Mouse (Mus musculus): Measurements from ENCODE around the gene B4galnt3. TPM values are rescaled to one million over a fixed set of nuclear protein-coding genes. Genes with fewer than 3 reads are reported as not detected.

The B4galnt3 gene
- total and polyA plus RNA-seq, 2 experiments from 2014 or later, result 0.16 to 1.2 TPM

DNA sequence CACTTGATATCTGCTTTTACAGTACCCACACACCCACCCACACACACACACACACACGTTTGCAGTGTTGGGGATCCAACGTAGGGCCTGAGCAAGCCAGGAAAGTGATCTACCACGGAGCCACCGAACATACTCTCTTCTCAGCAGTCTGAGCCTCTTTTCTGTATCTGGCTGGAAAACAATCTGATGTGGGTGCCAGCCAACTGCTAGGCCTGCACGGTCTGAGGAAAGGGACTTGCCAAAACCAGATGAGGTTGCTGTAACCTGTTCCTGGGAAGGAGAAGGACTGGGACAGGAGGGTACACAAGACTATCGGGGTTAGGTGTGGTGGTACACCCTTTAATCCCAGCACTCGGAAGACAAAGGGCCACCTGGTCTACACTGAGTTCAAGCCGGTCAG, 51.1 kb downstream of the B4galnt3 start:
- Histone ChIP-seq H3K4me2 (ENCODE audit: low read depth) (no peak overlapping the region), H3K9me3 (ENCODE audit: low read length) (no peaks in the 10 kb centered on the region)
- 62% methylated on average over 8 of the region's 8 CpGs for WGBS

DNA sequence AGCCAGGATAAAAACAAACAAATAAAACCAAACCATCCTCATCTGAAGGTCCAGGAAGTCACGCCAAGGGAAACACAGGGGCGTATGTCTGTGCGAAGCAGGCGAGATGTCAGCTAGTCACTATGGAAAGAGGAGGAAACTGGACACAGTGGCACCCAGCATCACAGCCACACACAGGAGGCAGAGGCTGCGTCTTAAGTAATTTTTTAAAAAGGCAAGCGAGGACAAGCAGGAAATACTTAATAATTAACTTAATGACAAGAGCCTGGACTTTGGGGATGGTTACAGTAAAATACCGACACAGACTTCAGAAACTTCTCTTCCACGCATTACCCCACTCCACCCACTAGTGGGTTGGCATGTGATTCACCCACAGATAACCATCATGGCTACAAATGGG, 51.8 kb downstream of the B4galnt3 start:
- Histone ChIP-seq H3K9ac (no peak overlapping the region), H3K36me3 (ENCODE audit: insufficient read depth) (no peaks in the 10 kb centered on the region), H3K4me3 (ENCODE audit: low read depth, low read length) (no peak overlapping the region), H3K4me2 (ENCODE audit: low read depth) (no peak overlapping the region), H3K27ac (ENCODE audit: low read depth, low read length) (no peak overlapping the region), H3K9me3 (ENCODE audit: low read length) (no peaks in the 10 kb centered on the region), H3K4me1 (ENCODE audit: insufficient read depth) (no peaks in the 10 kb centered on the region), H3K27me3 (ENCODE audit: insufficient read depth, low read length) (no peaks in the 10 kb centered on the region)
- no peak for ATAC-seq
- DNase-seq, result no peak
- WGBS, result 84% methylated on average over 8 of the region's 8 CpGs
- no peak for TF ChIP-seq CTCF (IDR thresholded peaks at IDR 0.05; ENCODE audit: low read depth)

More for the DNA sequence above, 51.1 kb downstream of the B4galnt3 start:
- H3K27me3 ChIP-seq (ENCODE audit: insufficient read depth, low read length), result no peaks in the 10 kb centered on the region
- ATAC-seq (no peak), DNase-seq (no peak)
- no peak overlapping the region for H3K4me3 ChIP-seq (ENCODE audit: low read depth, low read length)
- H3K4me1 ChIP-seq (ENCODE audit: insufficient read depth), result no peaks in the 10 kb centered on the region
- no peak overlapping the region for H3K9ac ChIP-seq
- H3K36me3 ChIP-seq (ENCODE audit: insufficient read depth), result no peaks in the 10 kb centered on the region
- TF ChIP-seq CTCF (IDR thresholded peaks at IDR 0.05; ENCODE audit: low read depth), result no peak
- no peak overlapping the region for H3K27ac ChIP-seq (ENCODE audit: low read depth, low read length)

DNA sequence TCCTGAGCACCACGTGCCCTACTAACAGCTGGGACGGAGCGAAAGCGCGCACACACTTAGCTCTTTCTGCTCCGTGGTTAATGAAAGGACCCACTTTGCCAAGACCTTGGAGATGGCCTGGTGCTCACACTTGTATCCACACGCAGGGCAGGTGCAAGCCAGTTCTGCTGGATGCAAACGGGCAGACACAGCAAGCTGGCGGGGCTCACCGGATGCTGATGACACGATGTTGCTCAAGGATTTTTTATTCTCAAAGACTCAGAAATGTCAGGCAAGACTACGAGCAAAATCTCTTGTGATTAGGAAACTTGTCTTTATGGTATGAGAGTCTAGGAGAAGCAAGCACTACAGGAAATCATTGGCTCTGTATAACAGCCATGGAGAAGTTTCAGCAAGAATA, 52.9 kb downstream of the B4galnt3 start:
- Histone ChIP-seq H3K9me3 (ENCODE audit: low read length) (no peaks in the 10 kb centered on the region), H3K27me3 (ENCODE audit: insufficient read depth, low read length) (no peaks in the 10 kb centered on the region), H3K4me1 (ENCODE audit: insufficient read depth) (no peaks in the 10 kb centered on the region), H3K4me2 (ENCODE audit: low read depth) (no peak overlapping the region), H3K36me3 (ENCODE audit: insufficient read depth) (no peaks in the 10 kb centered on the region), H3K9ac (no peak overlapping the region), H3K4me3 (ENCODE audit: low read depth, low read length) (no peak overlapping the region), H3K27ac (ENCODE audit: low read depth, low read length) (no peak overlapping the region)
- 87% methylated on average over 12 of the region's 12 CpGs for WGBS
- no peak for DNase-seq
- TF ChIP-seq CTCF (IDR thresholded peaks at IDR 0.05; ENCODE audit: low read depth), result no peak
- ATAC-seq, result no peak

DNA sequence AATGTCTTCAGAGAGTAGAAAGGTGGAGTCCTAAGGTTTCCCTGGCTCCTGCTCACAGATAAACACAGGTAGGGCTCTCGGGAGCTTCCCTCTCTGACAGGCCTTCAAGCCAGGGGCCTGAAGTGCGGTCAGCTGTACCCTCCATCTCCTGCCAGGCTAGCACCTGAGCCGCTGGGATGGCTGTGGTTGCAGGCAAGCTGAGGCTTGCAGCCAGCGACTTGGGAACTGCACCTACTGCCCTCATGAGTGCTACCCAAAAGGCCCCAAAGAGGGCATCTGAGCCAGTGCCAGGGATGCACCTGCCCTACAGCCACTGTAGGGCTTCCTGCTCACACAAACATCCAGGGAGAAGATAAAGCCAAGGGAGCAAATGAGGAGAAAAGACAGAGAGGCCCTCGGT, 53.9 kb downstream of the B4galnt3 start:
- 88% methylated on average over 5 of the region's 5 CpGs for WGBS
- DNase-seq, result no peak
- ATAC-seq, result no peak

DNA sequence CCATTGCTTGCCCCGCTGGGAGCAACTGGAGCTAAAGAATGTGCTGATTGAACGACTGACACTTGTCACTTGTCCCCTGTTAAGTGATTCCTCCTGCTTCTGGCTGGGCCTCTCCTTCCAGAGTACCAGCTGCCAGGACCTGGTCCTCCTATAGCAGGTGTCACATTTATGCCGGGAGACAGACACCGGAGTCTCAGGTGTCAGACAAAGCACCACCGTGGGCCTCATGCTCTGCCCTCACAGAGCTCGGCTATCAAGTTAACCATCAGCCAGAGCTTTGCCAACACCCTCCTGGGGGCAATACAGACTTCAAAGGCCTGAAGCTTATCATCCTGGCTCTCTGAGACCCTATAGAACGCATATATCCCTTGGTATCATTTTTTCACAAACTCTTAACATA, 58.5 kb downstream of the B4galnt3 start:
- no peak for TF ChIP-seq CTCF (IDR thresholded peaks at IDR 0.05; ENCODE audit: low read depth)
- Histone ChIP-seq H3K4me3 (ENCODE audit: low read depth, low read length) (no peak overlapping the region), H3K27ac (ENCODE audit: low read depth, low read length) (no peak overlapping the region), H3K9me3 (ENCODE audit: low read length) (no peaks in the 10 kb centered on the region), H3K9ac (no peak overlapping the region), H3K27me3 (ENCODE audit: insufficient read depth, low read length) (no peaks in the 10 kb centered on the region), H3K4me1 (ENCODE audit: insufficient read depth) (no peaks in the 10 kb centered on the region), H3K4me2 (ENCODE audit: low read depth) (no peak overlapping the region), H3K36me3 (ENCODE audit: insufficient read depth) (no peaks in the 10 kb centered on the region)
- DNase-seq, result no peak
- WGBS, result 70% methylated on average over 7 of the region's 7 CpGs
- no peak for ATAC-seq

More for the DNA sequence above, 53.9 kb downstream of the B4galnt3 start:
- no peaks in the 10 kb centered on the region for H3K27me3 ChIP-seq (ENCODE audit: insufficient read depth, low read length)
- H3K9ac ChIP-seq, result no peak overlapping the region
- H3K4me2 ChIP-seq (ENCODE audit: low read depth), result no peak overlapping the region
- H3K36me3 ChIP-seq (ENCODE audit: insufficient read depth), result no peaks in the 10 kb centered on the region
- H3K9me3 ChIP-seq (ENCODE audit: low read length), result no peaks in the 10 kb centered on the region
- H3K4me1 ChIP-seq (ENCODE audit: insufficient read depth), result no peaks in the 10 kb centered on the region
- no peak for TF ChIP-seq CTCF (IDR thresholded peaks at IDR 0.05; ENCODE audit: low read depth)
- no peak overlapping the region for H3K27ac ChIP-seq (ENCODE audit: low read depth, low read length)
- H3K4me3 ChIP-seq (ENCODE audit: low read depth, low read length), result no peak overlapping the region

DNA sequence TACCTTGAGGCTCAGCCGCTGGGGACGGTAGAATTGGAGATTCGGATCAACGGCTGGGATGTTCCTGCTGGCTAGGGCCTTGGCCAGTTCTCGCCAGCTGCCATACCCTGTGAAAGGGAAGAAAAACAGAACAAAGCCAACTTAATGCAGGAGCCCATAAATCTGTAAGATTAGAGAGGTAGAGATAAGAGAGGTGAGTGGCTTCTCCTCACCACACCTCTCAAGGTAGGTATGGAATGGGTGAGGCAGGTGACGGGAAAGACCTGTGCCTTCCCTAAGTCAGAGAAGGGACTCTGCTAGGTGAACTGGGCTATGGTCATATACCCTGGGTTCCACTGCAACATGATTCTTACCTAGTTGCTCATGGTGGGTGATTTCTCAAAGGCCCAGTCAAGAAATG, 61.5 kb downstream of the B4galnt3 start:
- no peaks in the 10 kb centered on the region for H3K27me3 ChIP-seq (ENCODE audit: insufficient read depth, low read length)
- DNase-seq (no peak), ATAC-seq (no peak)
- no peak overlapping the region for H3K4me3 ChIP-seq (ENCODE audit: low read depth, low read length)
- TF ChIP-seq CTCF (IDR thresholded peaks at IDR 0.05; ENCODE audit: low read depth), result no peak
- H3K36me3 ChIP-seq (ENCODE audit: insufficient read depth), result no peaks in the 10 kb centered on the region
- H3K4me2 ChIP-seq (ENCODE audit: low read depth), result no peak overlapping the region
- WGBS, result 92% methylated on average over 6 of the region's 6 CpGs
- no peaks in the 10 kb centered on the region for H3K4me1 ChIP-seq (ENCODE audit: insufficient read depth)
- H3K27ac ChIP-seq (ENCODE audit: low read depth, low read length), result no peak overlapping the region
- H3K9me3 ChIP-seq (ENCODE audit: low read length), result no peaks in the 10 kb centered on the region
- no peak overlapping the region for H3K9ac ChIP-seq

DNA sequence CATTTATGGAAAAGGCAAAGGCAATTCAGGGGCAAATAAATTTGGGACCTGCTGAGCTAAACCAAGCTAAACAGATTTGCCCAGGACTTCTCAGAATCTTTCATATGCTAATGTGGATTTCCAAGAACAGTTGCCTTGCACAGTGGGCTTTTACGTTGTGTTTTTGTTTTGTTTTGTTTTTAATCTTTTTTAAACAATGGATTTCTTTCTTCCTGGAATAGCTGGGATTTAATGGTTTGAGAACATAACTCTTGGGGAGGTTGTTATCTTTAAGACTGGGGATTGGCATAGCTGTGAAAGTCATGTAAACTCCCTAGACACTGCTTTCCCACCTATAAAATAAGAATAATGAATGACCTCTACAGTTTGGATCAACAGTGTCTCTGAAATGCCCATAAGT, 63.9 kb downstream of the B4galnt3 start:
- Histone ChIP-seq H3K36me3 (ENCODE audit: insufficient read depth) (no peaks in the 10 kb centered on the region), H3K9me3 (ENCODE audit: low read length) (no peaks in the 10 kb centered on the region), H3K4me3 (ENCODE audit: low read depth, low read length) (no peak overlapping the region), H3K9ac (no peak overlapping the region), H3K27me3 (ENCODE audit: insufficient read depth, low read length) (no peaks in the 10 kb centered on the region), H3K27ac (ENCODE audit: low read depth, low read length) (no peak overlapping the region), H3K4me1 (ENCODE audit: insufficient read depth) (no peaks in the 10 kb centered on the region), H3K4me2 (ENCODE audit: low read depth) (no peak overlapping the region)
- no peak for TF ChIP-seq CTCF (IDR thresholded peaks at IDR 0.05; ENCODE audit: low read depth)
- no peak for DNase-seq
- WGBS, result 2% methylated on average over 1 of the region's 1 CpGs
- ATAC-seq, result no peak

DNA sequence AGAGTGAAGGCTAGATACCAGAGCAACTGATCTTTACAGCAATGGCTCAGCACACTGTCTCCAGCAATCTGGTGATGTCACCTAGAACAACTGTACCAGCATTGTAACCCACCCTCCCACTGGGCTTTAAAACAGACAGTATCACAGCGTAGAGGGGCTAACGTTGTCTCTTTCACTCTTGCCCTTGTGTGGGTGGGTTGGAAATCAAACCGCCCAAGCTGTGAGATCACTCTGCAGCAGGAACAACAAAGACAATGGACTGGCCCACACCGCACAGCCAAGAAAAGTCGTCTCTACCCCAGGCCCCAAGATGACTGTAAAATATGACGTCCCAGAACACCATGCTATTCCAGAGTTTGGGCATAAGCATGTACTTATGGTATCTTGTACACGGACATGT, 64.6 kb downstream of the B4galnt3 start:
- no peak for ATAC-seq
- no peak for DNase-seq
- Histone ChIP-seq H3K36me3 (ENCODE audit: insufficient read depth) (no peaks in the 10 kb centered on the region), H3K27ac (ENCODE audit: low read depth, low read length) (no peak overlapping the region), H3K4me1 (ENCODE audit: insufficient read depth) (no peaks in the 10 kb centered on the region), H3K9me3 (ENCODE audit: low read length) (no peaks in the 10 kb centered on the region), H3K27me3 (ENCODE audit: insufficient read depth, low read length) (no peaks in the 10 kb centered on the region), H3K4me3 (ENCODE audit: low read depth, low read length) (no peak overlapping the region), H3K9ac (no peak overlapping the region), H3K4me2 (ENCODE audit: low read depth) (no peak overlapping the region)
- TF ChIP-seq CTCF (IDR thresholded peaks at IDR 0.05; ENCODE audit: low read depth), result no peak
- 58% methylated on average over 7 of the region's 7 CpGs for WGBS

Measured in forebrain, postnatal 0 days (tissue).